Mouse (Mus musculus) myocyte (in vitro differentiated cells): Measurements from ENCODE around the gene Vmn1r26.
"Not testable (repeated sequence)": the region's sequence is repeated elsewhere in the genome, so short reads cannot be mapped to it uniquely, and the experiment has no call there.

Experiments
- CEBPB ChIP-seq: IDR thresholded peaks from 2 replicates; pipeline ENCODE4 v1.6.1; 2011; ENCODE audit warnings: mild to moderate bottlenecking, moderate library complexity; ENCODE audit not compliant: poor library complexity, insufficient read depth, severe bottlenecking
- E2F4 ChIP-seq: IDR thresholded peaks from one replicate; pipeline ENCODE4 v1.6.1; 2011; ENCODE audit warnings: mild to moderate bottlenecking, control low read depth, moderate library complexity; ENCODE audit not compliant: insufficient read depth
- MAX ChIP-seq: IDR thresholded peaks from one replicate; pipeline ENCODE4 v1.6.1; 2011; ENCODE audit warnings: low read depth, mild to moderate bottlenecking, control low read depth
- MYOD1 ChIP-seq, 3 experiments: IDR thresholded peaks; one replicate each; pipeline ENCODE4 v1.6.1; 2011; ENCODE audit warnings: control low read depth in 2 of 3, low read depth in 2 of 3, mild to moderate bottlenecking in 2 of 3, moderate library complexity in 1 of 3; ENCODE audit not compliant: insufficient read length in 2 of 3, control insufficient read depth in 1 of 3
- MYOG ChIP-seq, 3 experiments: IDR thresholded peaks; one replicate each; pipeline ENCODE4 v1.6.1; 2011; ENCODE audit warnings: control low read depth in 2 of 3, low read depth in 2 of 3, mild to moderate bottlenecking in 2 of 3; ENCODE audit not compliant: insufficient read length in 2 of 3, control insufficient read depth in 1 of 3, insufficient read depth in 1 of 3
- POLR2A ChIP-seq: IDR thresholded peaks from one replicate; pipeline ENCODE4 v1.6.1; 2011; ENCODE audit warnings: low read depth, mild to moderate bottlenecking, control low read depth, moderate library complexity; ENCODE audit not compliant: insufficient read length
- POLR2AphosphoS2 ChIP-seq: IDR thresholded peaks from one replicate; pipeline ENCODE4 v1.6.1; 2011; ENCODE audit warnings: low read depth, control low read depth; ENCODE audit not compliant: insufficient read length
- REST ChIP-seq: IDR thresholded peaks from one replicate; pipeline ENCODE4 v1.6.1; 2011; ENCODE audit warnings: mild to moderate bottlenecking, control low read depth, moderate library complexity; ENCODE audit not compliant: insufficient read depth, insufficient read length
- SRF ChIP-seq: IDR thresholded peaks from one replicate; pipeline ENCODE4 v1.6.1; 2011; ENCODE audit warnings: low read depth; ENCODE audit not compliant: control insufficient read depth, insufficient read length
- TCF12 ChIP-seq: IDR thresholded peaks from one replicate; pipeline ENCODE4 v1.6.1; 2011; ENCODE audit warnings: mild to moderate bottlenecking, control low read depth; ENCODE audit not compliant: poor library complexity, insufficient read depth, severe bottlenecking
- TCF3 ChIP-seq: IDR thresholded peaks from one replicate; pipeline ENCODE4 v1.6.1; 2011; ENCODE audit warnings: low read depth, control low read depth; ENCODE audit not compliant: insufficient read length
- USF1 ChIP-seq: IDR thresholded peaks from one replicate; pipeline ENCODE4 v1.6.1; 2011; ENCODE audit warnings: low read depth, mild to moderate bottlenecking, control low read depth, moderate library complexity

DNA sequence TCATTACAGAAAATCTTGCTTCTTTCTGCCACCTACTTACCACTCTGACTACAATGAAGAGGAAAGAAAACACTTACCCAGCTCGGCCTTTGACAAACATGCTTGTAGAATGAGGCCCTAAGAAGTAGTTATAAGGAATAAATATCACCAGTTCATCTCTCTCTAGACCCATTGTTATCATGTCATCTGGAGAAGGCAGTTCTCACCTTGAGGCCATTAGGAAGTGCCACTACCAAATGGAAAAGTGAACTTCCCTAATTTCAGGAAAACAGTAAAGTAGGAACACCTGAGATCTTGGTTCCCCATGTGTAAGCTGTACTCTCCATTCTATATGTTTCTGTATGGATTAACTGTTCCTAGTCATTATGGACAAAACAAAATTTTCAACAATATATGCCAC is 53.6 kb downstream of the Vmn1r26 start, which contains the start of gene Vmn1r24:
- not testable (repeated sequence) for TF ChIP-seq POLR2A; CEBPB; E2F4; MYOG (IDR thresholded peaks at IDR 0.05; ENCODE audit: control insufficient read depth in 1 of 3, insufficient read depth in 1 of 3, insufficient read length in 2 of 3, low read depth in 2 of 3); MYOD1 (IDR thresholded peaks at IDR 0.05; ENCODE audit: control insufficient read depth in 1 of 3, insufficient read length in 2 of 3, low read depth in 2 of 3); MAX; USF1; TCF3; TCF12; POLR2AphosphoS2; REST; SRF
